ENCODE assay signal across 8 mouse cellular contexts in genomic region chr8:84698929-84699401, GRCm38 (mm10). TPM values are rescaled to one million over a fixed set of nuclear protein-coding genes. Genes with fewer than 3 reads are reported as not detected.
DNase-seq lines count a peak whose midpoint lies in the region; ATAC-seq and TF ChIP-seq lines count a peak whose summit lies in the region.

No protein-coding gene starts in this region.

- intact Hi-C loops in heart, adult 2 months (cut with DNase I): no loop called here

- TF ChIP-seq EP300 in heart, adult 2 months (IDR thresholded peaks at IDR 0.05; ENCODE audit: insufficient read depth, low read depth, low read length): 0 out of 2 replicates have a peak, but pooled peaks have one; percentile 43

- no peak for TF ChIP-seq CTCF in spleen, adult 2 months (IDR thresholded peaks at IDR 0.05; ENCODE audit: extremely low read depth, insufficient read depth, insufficient read length, insufficient replicate concordance)
- no peak for TF ChIP-seq CTCF in heart, adult 2 months (IDR thresholded peaks at IDR 0.05)

- no peaks in the 10 kb centered on the region for H3K27me3 ChIP-seq in spleen, adult 2 months (ENCODE audit: control insufficient read depth, insufficient read depth, low read length)
- H3K27me3 ChIP-seq in heart, adult 2 months (ENCODE audit: control insufficient read depth, insufficient read depth, low read length): no peaks in the 10 kb centered on the region
- no peaks in the 10 kb centered on the region for H3K27me3 ChIP-seq in splenic B cell, adult 2 months (ENCODE audit: control insufficient read depth, insufficient read depth, low read length, poor library complexity, severe bottlenecking)

- H3K36me3 ChIP-seq in spleen, adult 2 months (ENCODE audit: control insufficient read depth, insufficient read depth, low read length): peaks cover 6% of the 10 kb centered on the region
- no peaks in the 10 kb centered on the region for H3K36me3 ChIP-seq in heart, adult 2 months (ENCODE audit: control insufficient read depth, insufficient read depth, low read length)
- no peaks in the 10 kb centered on the region; the same call in 1 of the 2 replicates for H3K36me3 ChIP-seq in splenic B cell, adult 2 months (ENCODE audit: control insufficient read depth, insufficient read depth, low read length, poor library complexity, severe bottlenecking)

- no peak for ATAC-seq in granulocyte monocyte progenitor cell, adult 5-6 weeks (replicated peaks; ENCODE audit: poor library complexity, severe bottlenecking)

- TF ChIP-seq POLR2A in spleen, adult 2 months (IDR thresholded peaks at IDR 0.05; ENCODE audit: low read depth, low read length): no peak
- no peak for TF ChIP-seq POLR2A in heart, adult 2 months (IDR thresholded peaks at IDR 0.05; ENCODE audit: insufficient read depth, low read depth, low read length)

- peak; percentile 32 for DNase-seq in cerebellum, adult 8-10 months
- no peak for DNase-seq in cerebellum, adult 9-11 months
- no peak for DNase-seq in spleen, adult 2 months (ENCODE audit: low read depth in 1 of 2, low spot score in 2 of 2)
- DNase-seq in spleen, adult 12 weeks (ENCODE audit: low spot score): no peak
- DNase-seq in heart, adult 2 months: peak; percentile 84 to 87
- DNase-seq in large intestine, adult 2 months (ENCODE audit: low read depth, low spot score): peak; percentile 64
- peak; percentile 23 for DNase-seq in splenic B cell, adult 2 months (ENCODE audit: low read depth, low spot score)

- H3K27ac ChIP-seq in spleen, adult 2 months (ENCODE audit: insufficient read depth, low read length): peak overlapping the region; percentile 83
- peak overlapping the region; percentile 90 for H3K27ac ChIP-seq in heart, adult 2 months

- H3K9ac ChIP-seq in heart, adult 2 months (ENCODE audit: low read depth, low read length): peak overlapping the region; percentile 54

- H3K4me1 ChIP-seq in spleen, adult 2 months (ENCODE audit: control insufficient read depth, insufficient read depth, insufficient read length): peaks cover 29% of the 10 kb centered on the region
- peaks cover 18% of the 10 kb centered on the region for H3K4me1 ChIP-seq in heart, adult 2 months (ENCODE audit: control insufficient read depth, insufficient read depth, low read length)

- WGBS in spleen, adult 2 months: 66% methylated on average over 9 of the region's 9 CpGs
- WGBS in heart, adult 2 months: 31% methylated on average over 9 of the region's 9 CpGs
- WGBS in large intestine, adult 2 months: 38% methylated on average over 9 of the region's 9 CpGs

- no peaks in the 10 kb centered on the region for H3K79me2 ChIP-seq in heart, adult 2 months (replicated peaks; ENCODE audit: control insufficient read depth, insufficient read depth, low read length)

- H3K4me3 ChIP-seq in spleen, adult 2 months (ENCODE audit: extremely low read depth, insufficient read depth, insufficient read length): no peak overlapping the region
- peak overlapping the region; percentile 29; the same call in 1 of the 2 replicates for H3K4me3 ChIP-seq in heart, adult 2 months

RNA-seq across cellular contexts. Expression of gene Lyl1, which starts 2.3 kb away (rescaled TPM):
- 90.0 and 115 TPM in 2 replicates for polyA plus RNA-seq in spleen, adult 2 months (2012; rRNA removed)
- 1 to 10 TPM; 3.0 to 3.7 TPM for total RNA-seq in heart, adult 2 months (2021)
- polyA plus RNA-seq in heart, adult 2 months (2012; rRNA removed): 4.0 and 7.7 TPM in 2 replicates
- polyA plus RNA-seq in large intestine, adult 2 months (2012; rRNA removed): 6.6 and 7.1 TPM in 2 replicates
- 82.1 and 133 TPM in 2 replicates for total RNA-seq in granulocyte monocyte progenitor cell, adult 5-6 weeks (2014; fragmentation: Nextera tagmentation)
- 65.9 and 73.3 TPM in 2 replicates for total RNA-seq in granulocyte monocyte progenitor cell, adult 5-6 weeks (2017)

RNA-seq across cellular contexts. Expression of gene Nacc1, which starts 11.3 kb away (rescaled TPM):
- 66.0 and 78.5 TPM in 2 replicates for polyA plus RNA-seq in spleen, adult 2 months (2012; rRNA removed)
- 10 to 100 TPM; 30.5 to 31.0 TPM for total RNA-seq in heart, adult 2 months (2021)
- 45.3 and 50.5 TPM in 2 replicates for polyA plus RNA-seq in heart, adult 2 months (2012; rRNA removed)
- polyA plus RNA-seq in large intestine, adult 2 months (2012; rRNA removed): 71.5 and 96.6 TPM in 2 replicates
- 92.9 and 98.1 TPM in 2 replicates for total RNA-seq in granulocyte monocyte progenitor cell, adult 5-6 weeks (2014; fragmentation: Nextera tagmentation)
- 46.5 and 59.2 TPM in 2 replicates for total RNA-seq in granulocyte monocyte progenitor cell, adult 5-6 weeks (2017)

RNA-seq across cellular contexts. Expression of gene Trmt1, which starts 12.9 kb away (rescaled TPM):
- polyA plus RNA-seq in spleen, adult 2 months (2012; rRNA removed): 98.1 and 155 TPM in 2 replicates
- 10 to 100 TPM; 32.0 to 37.4 TPM for total RNA-seq in heart, adult 2 months (2021)
- 39.9 and 50.8 TPM in 2 replicates for polyA plus RNA-seq in heart, adult 2 months (2012; rRNA removed)
- polyA plus RNA-seq in large intestine, adult 2 months (2012; rRNA removed): 58.1 and 68.2 TPM in 2 replicates
- total RNA-seq in granulocyte monocyte progenitor cell, adult 5-6 weeks (2014; fragmentation: Nextera tagmentation): 76.9 and 123 TPM in 2 replicates
- total RNA-seq in granulocyte monocyte progenitor cell, adult 5-6 weeks (2017): 73.8 and 95.9 TPM in 2 replicates

RNA-seq across cellular contexts. Expression of gene G430095P16Rik, which starts 23.8 kb away (rescaled TPM):
- 4.5 TPM in 2 replicates for polyA plus RNA-seq in spleen, adult 2 months (2012; rRNA removed)
- under 1 TPM in 1 of 2 experiments, not detected in 1; 0.55 TPM for total RNA-seq in heart, adult 2 months (2021)
- 0.70 TPM in 1 of 2 replicates, not detected in the other for polyA plus RNA-seq in heart, adult 2 months (2012; rRNA removed)
- 0.12 and 0.18 TPM in 2 replicates for polyA plus RNA-seq in large intestine, adult 2 months (2012; rRNA removed)
- 11.0 and 17.9 TPM in 2 replicates for total RNA-seq in granulocyte monocyte progenitor cell, adult 5-6 weeks (2014; fragmentation: Nextera tagmentation)
- total RNA-seq in granulocyte monocyte progenitor cell, adult 5-6 weeks (2017): 4.4 and 4.8 TPM in 2 replicates

RNA-seq across cellular contexts. Expression of gene Ier2, which starts 36.3 kb away (rescaled TPM):
- 23.0 and 27.4 TPM in 2 replicates for polyA plus RNA-seq in spleen, adult 2 months (2012; rRNA removed)
- total RNA-seq in heart, adult 2 months (2021): 10 to 100 TPM; 11.8 to 13.0 TPM
- polyA plus RNA-seq in heart, adult 2 months (2012; rRNA removed): 6.8 and 8.1 TPM in 2 replicates
- polyA plus RNA-seq in large intestine, adult 2 months (2012; rRNA removed): 28.1 and 39.5 TPM in 2 replicates
- total RNA-seq in granulocyte monocyte progenitor cell, adult 5-6 weeks (2014; fragmentation: Nextera tagmentation): 33.3 and 44.1 TPM in 2 replicates
- total RNA-seq in granulocyte monocyte progenitor cell, adult 5-6 weeks (2017): 40.7 and 47.6 TPM in 2 replicates

Comparison
In these comparisons a context has a peak if more than half of its experiments do, and no peak if none do; other contexts are left out.
1. DNase-seq: peak in cerebellum, adult 8-10 months (single experiment), heart, adult 2 months (2 of 2), large intestine, adult 2 months (single experiment) and splenic B cell, adult 2 months (single experiment); none in cerebellum, adult 9-11 months (single experiment), spleen, adult 2 months (0 of 2) and spleen, adult 12 weeks (single experiment).
2. RNA of gene Lyl1, which starts 2.3 kb away (polyA plus RNA-seq): 90.0 to 115 TPM in spleen, adult 2 months; 4.0 to 7.7 TPM in heart, adult 2 months and 6.6 to 7.1 TPM in large intestine, adult 2 months; every median in the first group is over 10 times any median in the second.